Mouse (Mus musculus): ENCODE measurements around the gene Arhgap28.

GRCm38 (mm10) chr17:67864363-67864762 lies 139.6 kb downstream of the Arhgap28 start:
- no peak for TF ChIP-seq POLR2A (IDR thresholded peaks at IDR 0.05; ENCODE audit: borderline replicate concordance, insufficient read depth, low read length)
- TF ChIP-seq CTCF (IDR thresholded peaks at IDR 0.05; ENCODE audit: borderline replicate concordance, insufficient read depth, low read depth, low read length): no peak

Data from cerebellum, adult 2 months (tissue).